Comparison of ENCODE assay signal across 18 mouse cellular contexts in genomic region chr17:3641456-3641855, GRCm38 (mm10). TPM values are rescaled to one million over a fixed set of nuclear protein-coding genes. Genes with fewer than 3 reads are reported as not detected.
A peak's percentile ranks its signal among the peaks of the same experiment; 100 is the strongest.
DNase-seq lines count a peak whose midpoint lies in the region; ATAC-seq lines count a peak whose summit lies in the region.
"Had no signal": no experiment of that assay in that cellular context is flagged by ENCODE, and none has a peak within 500 bp of the region (broad histone marks: within the 10 kb centered on the region; RNA-seq: fewer than 3 reads in every experiment).

No protein-coding gene starts in this region.

- no peak overlapping the region for H3K4me2 ChIP-seq in hindbrain, embryonic 12.5 days (replicated peaks)
- H3K4me2 ChIP-seq in hindbrain, embryonic 11.5 days (replicated peaks; ENCODE audit: low read depth, low read length) = no peak overlapping the region
- no peak overlapping the region for H3K4me2 ChIP-seq in midbrain, embryonic 11.5 days
- H3K4me2 ChIP-seq in midbrain, embryonic 15.5 days = no peak overlapping the region
- H3K4me2 ChIP-seq: hindbrain, embryonic 14.5 days; limb, embryonic 15.5 days; stomach, embryonic 15.5 days had no signal

- WGBS in hindbrain, embryonic 12.5 days = 64% methylated on average over 5 of the region's 5 CpGs
- WGBS in hindbrain, embryonic 11.5 days = 64% methylated on average over 5 of the region's 5 CpGs
- 29% methylated on average over 5 of the region's 5 CpGs for WGBS in midbrain, embryonic 11.5 days
- 25% methylated on average over 5 of the region's 5 CpGs for WGBS in midbrain, embryonic 15.5 days

- no peaks in the 10 kb centered on the region for H3K27me3 ChIP-seq in hindbrain, embryonic 12.5 days
- no peaks in the 10 kb centered on the region for H3K27me3 ChIP-seq in hindbrain, embryonic 11.5 days (ENCODE audit: control insufficient read depth, insufficient read depth, low read length)
- H3K27me3 ChIP-seq in midbrain, embryonic 11.5 days (ENCODE audit: control insufficient read depth, insufficient read depth, low read length) = no peaks in the 10 kb centered on the region
- no peaks in the 10 kb centered on the region for H3K27me3 ChIP-seq in midbrain, embryonic 15.5 days (replicated peaks)
- H3K27me3 ChIP-seq: limb, embryonic 15.5 days; stomach, embryonic 15.5 days had no signal

- no peak for ATAC-seq in hindbrain, embryonic 12.5 days (ENCODE audit: low FRiP score)
- no peak for ATAC-seq in hindbrain, embryonic 11.5 days (ENCODE audit: low FRiP score)
- ATAC-seq in midbrain, embryonic 11.5 days (ENCODE audit: low FRiP score) = no peak
- no peak for ATAC-seq in midbrain, embryonic 15.5 days (replicated peaks)
- ATAC-seq: intestine, embryonic 16.5 days had no signal

- DNase-seq in embryo, embryonic 10 days (ENCODE audit: low spot score) = peak; percentile 7
- DNase-seq in embryo, embryonic 10.5 days (ENCODE audit: low spot score) = no peak
- no peak for DNase-seq in hindbrain, embryonic 11.5 days (ENCODE audit: low spot score)
- DNase-seq in midbrain, embryonic 11.5 days (ENCODE audit: low spot score, missing footprints) = peak; percentile 79
- peak; percentile 3 for DNase-seq in skeletal muscle tissue, adult 2 months (ENCODE audit: low read depth, low spot score)
- DNase-seq: cerebellum, adult 9-10 months; right cerebral cortex, adult 18-20 months; spleen, adult 18-20 months; thymus, postnatal 25 days had no signal

- no peaks in the 10 kb centered on the region for H3K4me1 ChIP-seq in hindbrain, embryonic 12.5 days
- no peaks in the 10 kb centered on the region for H3K4me1 ChIP-seq in hindbrain, embryonic 11.5 days (replicated peaks; ENCODE audit: control insufficient read depth, insufficient read depth, low read length)
- no peaks in the 10 kb centered on the region for H3K4me1 ChIP-seq in midbrain, embryonic 11.5 days (ENCODE audit: control insufficient read depth, insufficient read depth, low read length)
- H3K4me1 ChIP-seq in midbrain, embryonic 15.5 days = peaks cover 5% of the 10 kb centered on the region; the same call in 1 of the 2 replicates
- H3K4me1 ChIP-seq: stomach, embryonic 15.5 days had no signal

- H3K4me3 ChIP-seq in hindbrain, embryonic 12.5 days = no peak overlapping the region
- no peak overlapping the region for H3K4me3 ChIP-seq in hindbrain, embryonic 11.5 days (ENCODE audit: low read depth, low read length)
- no peak overlapping the region for H3K4me3 ChIP-seq in midbrain, embryonic 11.5 days (ENCODE audit: low read depth, low read length)
- H3K4me3 ChIP-seq in midbrain, embryonic 15.5 days = no peak overlapping the region
- H3K4me3 ChIP-seq: limb, embryonic 15.5 days; stomach, embryonic 15.5 days had no signal

- H3K9ac ChIP-seq in hindbrain, embryonic 12.5 days = no peak overlapping the region
- H3K9ac ChIP-seq in hindbrain, embryonic 11.5 days (ENCODE audit: low read depth, low read length) = no peak overlapping the region
- H3K9ac ChIP-seq in midbrain, embryonic 11.5 days (ENCODE audit: low read length) = no peak overlapping the region
- H3K9ac ChIP-seq in midbrain, embryonic 15.5 days = no peak overlapping the region
- H3K9ac ChIP-seq: hindbrain, embryonic 14.5 days; limb, embryonic 15.5 days; stomach, embryonic 15.5 days had no signal

- no peaks in the 10 kb centered on the region for H3K36me3 ChIP-seq in hindbrain, embryonic 12.5 days
- no peaks in the 10 kb centered on the region for H3K36me3 ChIP-seq in hindbrain, embryonic 11.5 days (ENCODE audit: control insufficient read depth, insufficient read depth, low read length)
- H3K36me3 ChIP-seq in midbrain, embryonic 11.5 days (ENCODE audit: control insufficient read depth, insufficient read depth, low read length) = no peaks in the 10 kb centered on the region
- no peaks in the 10 kb centered on the region for H3K36me3 ChIP-seq in midbrain, embryonic 15.5 days (replicated peaks)
- H3K36me3 ChIP-seq: limb, embryonic 15.5 days; stomach, embryonic 15.5 days had no signal

- H3K9me3 ChIP-seq in hindbrain, embryonic 12.5 days (replicated peaks) = no peaks in the 10 kb centered on the region
- H3K9me3 ChIP-seq in hindbrain, embryonic 11.5 days (ENCODE audit: control insufficient read depth, low read length) = no peaks in the 10 kb centered on the region
- no peaks in the 10 kb centered on the region for H3K9me3 ChIP-seq in midbrain, embryonic 11.5 days (ENCODE audit: control insufficient read depth, low read length)
- H3K9me3 ChIP-seq in midbrain, embryonic 15.5 days = no peaks in the 10 kb centered on the region
- H3K9me3 ChIP-seq: limb, embryonic 15.5 days; stomach, embryonic 15.5 days had no signal

- peak overlapping the region; percentile 30; the same call in 1 of the 2 replicates for H3K27ac ChIP-seq in hindbrain, embryonic 12.5 days
- no peak overlapping the region for H3K27ac ChIP-seq in hindbrain, embryonic 11.5 days (ENCODE audit: low read depth, low read length)
- no peak overlapping the region for H3K27ac ChIP-seq in midbrain, embryonic 11.5 days (ENCODE audit: low read depth, low read length)
- H3K27ac ChIP-seq in midbrain, embryonic 15.5 days = no peak overlapping the region
- H3K27ac ChIP-seq: hindbrain, embryonic 14.5 days; limb, embryonic 15.5 days; macrophage; stomach, embryonic 15.5 days had no signal

RNA-seq across cellular contexts. Expression of gene Nox3, which starts 54.6 kb away (rescaled TPM):
- 0.79 and 0.80 TPM in 2 replicates for polyA plus RNA-seq in hindbrain, embryonic 12.5 days (2016; fragmentation: Nextera tagmentation; extraction: Ambion mirVana)
- 0.12 and 0.64 TPM in 2 replicates for polyA plus RNA-seq in hindbrain, embryonic 11.5 days (2014; fragmentation: Nextera tagmentation; extraction: Ambion mirVana)
- polyA plus RNA-seq in midbrain, embryonic 11.5 days (2014; fragmentation: Nextera tagmentation; extraction: Ambion mirVana) = not detected in 2 replicates
- polyA plus RNA-seq in midbrain, embryonic 15.5 days (2015; fragmentation: Nextera tagmentation; extraction: Ambion mirVana) = not detected in 2 replicates
- polyA plus RNA-seq: heart, embryonic 16.5 days; hindbrain, embryonic 14.5 days; intestine, embryonic 16.5 days; kidney, embryonic 16.5 days; limb, embryonic 15.5 days; macrophage; stomach, embryonic 15.5 days had no signal

Comparison
In these comparisons a context has a peak if more than half of its experiments do, and no peak if none do; other contexts are left out.
1. DNase-seq: peak in embryo, embryonic 10 days (single experiment), midbrain, embryonic 11.5 days (single experiment) and skeletal muscle tissue, adult 2 months (single experiment); none in embryo, embryonic 10.5 days (single experiment) and hindbrain, embryonic 11.5 days (single experiment).